Mouse (Mus musculus) intestine, embryonic 16.5 days (tissue): ENCODE measurements around the gene Rbpj. TPM values are rescaled to one million over a fixed set of nuclear protein-coding genes. Genes with fewer than 3 reads are reported as not detected.

Experiments used
- ATAC-seq: fragments of 200-750 bp; cut with Nextera tagmentation; 2 replicates; pipeline ENCODE4 v1.8.0; 2017; ENCODE audit warnings: moderate TSS enrichment, moderate library complexity
- H3K27ac ChIP-seq: fragments of 300-500 bp; sonication (generic); 2 replicates; pipeline ENCODE4 v1.5.1; 2014; ENCODE audit warnings: mild to moderate bottlenecking, low read length
- H3K27me3 ChIP-seq: fragments of 300-500 bp; sonication (generic); replicated peaks from 2 replicates; pipeline ENCODE4 v1.6.1; 2014; ENCODE audit warnings: low read length, control low read depth, mixed read lengths; ENCODE audit not compliant: control insufficient read depth, insufficient read depth
- H3K36me3 ChIP-seq: fragments of 300-500 bp; sonication (generic); 2 replicates; pipeline ENCODE4 v1.6.1; 2014; ENCODE audit warnings: low read length, control low read depth; ENCODE audit not compliant: control insufficient read depth, insufficient read depth
- H3K4me1 ChIP-seq: fragments of 300-500 bp; sonication (generic); 2 replicates; pipeline ENCODE4 v1.6.1; 2014; ENCODE audit warnings: low read length, control low read depth, mixed read lengths; ENCODE audit not compliant: control insufficient read depth, insufficient read depth
- H3K4me2 ChIP-seq: fragments of 300-500 bp; sonication (generic); 2 replicates; pipeline ENCODE4 v1.6.1; 2014; ENCODE audit warnings: low read depth, low read length, control low read depth
- H3K4me3 ChIP-seq: fragments of 300-500 bp; sonication (generic); 2 replicates; pipeline ENCODE4 v1.5.1; 2014; ENCODE audit warnings: mild to moderate bottlenecking, low read length
- H3K9ac ChIP-seq: fragments of 300-500 bp; sonication (generic); 2 replicates; pipeline ENCODE4 v1.6.1; 2014; ENCODE audit warnings: low read depth, low read length
- H3K9me3 ChIP-seq: fragments of 300-500 bp; sonication (generic); 2 replicates; pipeline ENCODE4 v1.6.1; 2016; ENCODE audit warnings: low read length, control low read depth; ENCODE audit not compliant: control insufficient read depth
- WGBS: fragments of 180-500 bp; shearing (Covaris S2); extraction: QIAGEN DNeasy Blood & Tissue Kit; methylation state at CpG from one replicate; pipeline ENCODE4 v1.1.7; 2014; 5-methylcytosine and 5-hydroxymethylcytosine counted together
- polyA plus RNA-seq: library from polyadenylated mRNA; unstranded; fragments of >200 nt; fragmentation: Nextera tagmentation; extraction: Ambion mirVana; gene quantifications from 2 replicates; pipeline ENCODE4 v1.2.1, GENCODE M21; 2015

Gene Rbpj
- polyA plus RNA-seq, 1 experiment from 2014 or later = 19.8 TPM

GRCm38 (mm10) chr5:53565213-53565794, 99.4 kb downstream of the Rbpj start:
- Histone ChIP-seq H3K9me3 (0 out of 2 replicates have a peak, but pooled peaks cover 4% of the 10 kb centered on the region), H3K4me3 (no peak overlapping the region), H3K27me3 (no peaks in the 10 kb centered on the region), H3K9ac (no peak overlapping the region), H3K36me3 (no peaks in the 10 kb centered on the region), H3K4me2 (no peak overlapping the region), H3K4me1 (no peaks in the 10 kb centered on the region), H3K27ac (0 out of 2 replicates have a peak overlapping the region, but pooled peaks have one; percentile 10)
- ATAC-seq = no peak
- WGBS = 60% methylated on average over 5 of the region's 5 CpGs

- H3K4me1 ChIP-seq = no peaks in the 10 kb centered on the region
- H3K4me2 ChIP-seq = no peak overlapping the region
- H3K27me3 ChIP-seq = no peaks in the 10 kb centered on the region
- no peak overlapping the region for H3K4me3 ChIP-seq
- H3K9ac ChIP-seq = no peak overlapping the region
- H3K9me3 ChIP-seq = 0 out of 2 replicates have a peak, but pooled peaks cover 4% of the 10 kb centered on the region
- H3K36me3 ChIP-seq = no peaks in the 10 kb centered on the region
- 90% methylated on average over 15 of the region's 15 CpGs for WGBS
- ATAC-seq = no peak
- no peak overlapping the region for H3K27ac ChIP-seq
Measured at GRCm38 (mm10) chr5:53566485-53567083, 100.6 kb downstream of the Rbpj start.

- no peak overlapping the region for H3K9ac ChIP-seq
- H3K36me3 ChIP-seq = no peaks in the 10 kb centered on the region
- H3K27ac ChIP-seq = no peak overlapping the region
- no peak for ATAC-seq
- no peaks in the 10 kb centered on the region for H3K4me1 ChIP-seq
- no peaks in the 10 kb centered on the region for H3K27me3 ChIP-seq
- no peaks in the 10 kb centered on the region for H3K9me3 ChIP-seq
- WGBS = 86% methylated on average over 5 of the region's 5 CpGs
- no peak overlapping the region for H3K4me3 ChIP-seq
- H3K4me2 ChIP-seq = no peak overlapping the region
Measured at GRCm38 (mm10) chr5:53572496-53572895, 106.5 kb downstream of the Rbpj start.

- no peaks in the 10 kb centered on the region for H3K4me1 ChIP-seq
- no peak for ATAC-seq
- H3K4me2 ChIP-seq = no peak overlapping the region
- no peaks in the 10 kb centered on the region for H3K27me3 ChIP-seq
- H3K27ac ChIP-seq = no peak overlapping the region
- no peaks in the 10 kb centered on the region for H3K36me3 ChIP-seq
- no peak overlapping the region for H3K9ac ChIP-seq
- 64% methylated on average over 3 of the region's 3 CpGs for WGBS
- H3K9me3 ChIP-seq = no peaks in the 10 kb centered on the region
- H3K4me3 ChIP-seq = no peak overlapping the region
Measured at GRCm38 (mm10) chr5:53574883-53575442, 109.0 kb downstream of the Rbpj start.

- Histone ChIP-seq H3K4me2 (no peak overlapping the region), H3K27ac (no peak overlapping the region), H3K9ac (no peak overlapping the region), H3K4me1 (no peaks in the 10 kb centered on the region), H3K27me3 (no peaks in the 10 kb centered on the region), H3K9me3 (no peaks in the 10 kb centered on the region), H3K36me3 (no peaks in the 10 kb centered on the region), H3K4me3 (no peak overlapping the region)
- no peak for ATAC-seq
- WGBS = 81% methylated on average over 10 of the region's 10 CpGs
Measured at GRCm38 (mm10) chr5:53577272-53577889, 111.4 kb downstream of the Rbpj start.

GRCm38 (mm10) chr5:53584069-53584767, 118.3 kb downstream of the Rbpj start:
- Histone ChIP-seq H3K4me3 (no peak overlapping the region), H3K4me2 (no peak overlapping the region), H3K9ac (no peak overlapping the region), H3K4me1 (no peaks in the 10 kb centered on the region; the same call in 1 of the 2 replicates), H3K36me3 (no peaks in the 10 kb centered on the region), H3K9me3 (no peaks in the 10 kb centered on the region), H3K27ac (no peak overlapping the region), H3K27me3 (no peaks in the 10 kb centered on the region)
- ATAC-seq = no peak
- WGBS = 89% methylated on average over 9 of the region's 9 CpGs

GRCm38 (mm10) chr5:53588421-53589171, 122.6 kb downstream of the Rbpj start:
- Histone ChIP-seq H3K27me3 (no peaks in the 10 kb centered on the region), H3K9me3 (no peaks in the 10 kb centered on the region), H3K4me3 (peak overlapping the region; percentile 93), H3K9ac (peak overlapping the region; percentile 80), H3K36me3 (no peaks in the 10 kb centered on the region), H3K4me1 (peaks cover 10% of the 10 kb centered on the region), H3K4me2 (peak overlapping the region; percentile 95), H3K27ac (peak overlapping the region; percentile 99)
- WGBS = 4% methylated on average over 33 of the region's 34 CpGs
- ATAC-seq = peak; percentile 36

GRCm38 (mm10) chr5:53589172-53589960, 123.4 kb downstream of the Rbpj start:
- 0% methylated on average over 71 of the region's 72 CpGs for WGBS
- Histone ChIP-seq H3K36me3 (no peaks in the 10 kb centered on the region), H3K4me1 (peaks cover 10% of the 10 kb centered on the region), H3K4me3 (peak overlapping the region; percentile 93), H3K4me2 (peak overlapping the region; percentile 95), H3K9me3 (no peaks in the 10 kb centered on the region), H3K9ac (peak overlapping the region; percentile 97), H3K27ac (peak overlapping the region; percentile 99), H3K27me3 (no peaks in the 10 kb centered on the region)
- ATAC-seq = peak; percentile 86
